Mouse (Mus musculus): Measurements from ENCODE around the gene Foxp1. TPM values are rescaled to one million over a fixed set of nuclear protein-coding genes. Genes with fewer than 3 reads are reported as not detected.

Foxp1 gene
- polyA plus RNA-seq, 1 experiment = 17.7 TPM

DNA sequence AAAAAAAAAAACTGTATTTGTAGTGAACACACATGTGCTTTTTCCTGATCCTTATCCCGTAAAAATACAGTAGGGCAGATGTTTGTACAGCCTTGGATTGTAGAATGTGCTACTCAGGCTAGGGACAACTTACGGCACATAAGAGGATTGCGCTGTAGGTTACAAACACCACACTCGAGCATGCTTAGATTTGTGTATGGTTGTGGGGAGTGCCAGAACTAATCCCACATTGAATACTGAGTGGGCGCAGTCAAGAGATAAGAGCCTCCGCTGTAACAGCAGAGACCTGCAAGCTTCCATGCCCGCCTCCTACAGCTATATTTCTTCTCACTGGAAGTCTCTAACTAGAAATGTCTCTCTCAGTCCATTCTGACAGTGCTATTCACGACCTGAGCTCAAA, 286.9 kb downstream of the Foxp1 start:
- no peak overlapping the region for H3K4me2 ChIP-seq (ENCODE audit: low read depth)
- TF ChIP-seq CEBPB (IDR thresholded peaks at IDR 0.05; ENCODE audit: insufficient read depth, poor library complexity, severe bottlenecking) = no peak

DNA sequence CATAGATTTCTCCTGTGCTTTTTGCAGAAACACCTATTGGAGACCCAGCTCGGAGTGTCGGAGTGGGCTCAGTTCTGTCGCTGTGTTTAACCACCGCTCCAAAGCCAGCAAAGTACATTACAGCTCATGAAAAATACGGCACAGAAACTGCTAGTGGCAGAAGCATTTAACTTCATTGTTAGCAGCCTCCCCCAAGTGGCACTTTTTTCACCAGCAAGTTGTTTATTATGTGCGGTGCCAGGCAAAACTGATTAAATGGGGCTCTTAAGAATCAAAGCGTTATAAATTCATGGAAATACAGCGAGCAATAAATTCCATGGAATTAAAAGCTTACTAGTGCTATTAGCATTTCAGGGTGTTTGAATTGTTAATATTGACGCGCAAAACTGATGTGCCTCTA, 289.1 kb downstream of the Foxp1 start:
- no peaks in the 10 kb centered on the region for H3K27me3 ChIP-seq (ENCODE audit: control insufficient read depth, insufficient read depth, insufficient read length)
- H3K79me2 ChIP-seq (ENCODE audit: control insufficient read depth, insufficient read depth) = no peaks in the 10 kb centered on the region
- H3K4me2 ChIP-seq (ENCODE audit: low read depth) = no peak overlapping the region
- no peak overlapping the region for H3ac ChIP-seq (ENCODE audit: control insufficient read depth, insufficient read length)
- no peak overlapping the region for H3K4me3 ChIP-seq
- H3K36me3 ChIP-seq (ENCODE audit: control insufficient read depth, insufficient read depth) = no peaks in the 10 kb centered on the region
- TF ChIP-seq TCF3 (IDR thresholded peaks at IDR 0.05; ENCODE audit: insufficient read length, low read depth) (no peak), MYOD1 (IDR thresholded peaks at IDR 0.05; ENCODE audit: control insufficient read depth in 1 of 3, insufficient read length in 2 of 3, low read depth in 2 of 3) (no peak), POLR2AphosphoS2 (IDR thresholded peaks at IDR 0.05; ENCODE audit: insufficient read length, low read depth) (no peak), MAX (IDR thresholded peaks at IDR 0.05; ENCODE audit: low read depth) (no peak), SRF (IDR thresholded peaks at IDR 0.05; ENCODE audit: control insufficient read depth, insufficient read length, low read depth) (no peak), POLR2A (IDR thresholded peaks at IDR 0.05; ENCODE audit: insufficient read length, low read depth) (no peak), E2F4 (IDR thresholded peaks at IDR 0.05; ENCODE audit: insufficient read depth) (no peak), USF1 (IDR thresholded peaks at IDR 0.05; ENCODE audit: low read depth) (no peak), REST (IDR thresholded peaks at IDR 0.05; ENCODE audit: insufficient read depth, insufficient read length) (no peak), CEBPB (IDR thresholded peaks at IDR 0.05; ENCODE audit: insufficient read depth, poor library complexity, severe bottlenecking) (no peak), TCF12 (IDR thresholded peaks at IDR 0.05; ENCODE audit: insufficient read depth, poor library complexity, severe bottlenecking) (no peak), MYOG (IDR thresholded peaks at IDR 0.05; ENCODE audit: control insufficient read depth in 1 of 3, insufficient read depth in 1 of 3, insufficient read length in 2 of 3, low read depth in 2 of 3) (no peak)

More for the DNA sequence above, 286.9 kb downstream of the Foxp1 start:
- Histone ChIP-seq H3K79me2 (ENCODE audit: control insufficient read depth, insufficient read depth) (no peaks in the 10 kb centered on the region), H3K36me3 (ENCODE audit: control insufficient read depth, insufficient read depth) (no peaks in the 10 kb centered on the region), H3K27me3 (ENCODE audit: control insufficient read depth, insufficient read depth, insufficient read length) (no peaks in the 10 kb centered on the region), H3K4me3 (no peak overlapping the region), H3ac (ENCODE audit: control insufficient read depth, insufficient read length) (no peak overlapping the region)

DNA sequence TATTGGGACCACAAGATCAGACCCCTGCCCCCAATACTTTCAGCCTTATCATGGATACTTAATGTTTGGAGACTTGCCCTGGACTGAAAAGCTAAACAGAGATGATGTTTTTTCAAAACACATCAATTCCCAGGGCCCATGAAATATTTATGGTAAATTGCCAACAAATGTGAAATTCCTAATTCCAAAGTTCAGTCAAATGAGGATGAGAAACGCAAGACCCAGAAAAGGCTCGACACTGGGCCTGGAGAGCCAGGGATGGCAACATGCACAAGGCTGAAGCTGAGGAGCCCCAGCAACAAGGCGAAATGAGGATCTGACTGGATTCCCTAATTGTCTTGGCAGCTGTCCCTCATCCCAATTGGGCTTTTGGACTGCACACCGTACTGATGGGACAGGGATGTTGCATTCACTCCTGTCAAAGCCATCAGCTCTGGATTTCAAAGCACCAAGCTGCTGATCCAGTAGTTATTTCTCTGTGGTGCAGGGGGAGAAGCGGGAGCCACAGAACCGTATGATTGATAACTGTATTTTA, 294.1 kb downstream of the Foxp1 start:
- H3K36me3 ChIP-seq (ENCODE audit: control insufficient read depth, insufficient read depth) = no peaks in the 10 kb centered on the region
- no peak overlapping the region for H3K4me3 ChIP-seq
- no peak overlapping the region for H3K4me2 ChIP-seq (ENCODE audit: low read depth)
- H3ac ChIP-seq (ENCODE audit: control insufficient read depth, insufficient read length) = no peak overlapping the region
- H3K27me3 ChIP-seq (ENCODE audit: control insufficient read depth, insufficient read depth, insufficient read length) = no peaks in the 10 kb centered on the region
- H3K79me2 ChIP-seq (ENCODE audit: control insufficient read depth, insufficient read depth) = no peaks in the 10 kb centered on the region
- TF ChIP-seq POLR2A (IDR thresholded peaks at IDR 0.05; ENCODE audit: insufficient read length, low read depth) = no peak
- no peak for TF ChIP-seq REST (IDR thresholded peaks at IDR 0.05; ENCODE audit: insufficient read depth, insufficient read length)
- no peak for TF ChIP-seq CEBPB (IDR thresholded peaks at IDR 0.05; ENCODE audit: insufficient read depth, poor library complexity, severe bottlenecking)
- no peak for TF ChIP-seq E2F4 (IDR thresholded peaks at IDR 0.05; ENCODE audit: insufficient read depth)
- no peak for TF ChIP-seq POLR2AphosphoS2 (IDR thresholded peaks at IDR 0.05; ENCODE audit: insufficient read length, low read depth)
- TF ChIP-seq TCF12 (IDR thresholded peaks at IDR 0.05; ENCODE audit: insufficient read depth, poor library complexity, severe bottlenecking) = no peak
- no peak for TF ChIP-seq MAX (IDR thresholded peaks at IDR 0.05; ENCODE audit: low read depth)
- no peak for TF ChIP-seq TCF3 (IDR thresholded peaks at IDR 0.05; ENCODE audit: insufficient read length, low read depth)
- no peak for TF ChIP-seq SRF (IDR thresholded peaks at IDR 0.05; ENCODE audit: control insufficient read depth, insufficient read length, low read depth)
- no peak for TF ChIP-seq MYOG (IDR thresholded peaks at IDR 0.05; ENCODE audit: control insufficient read depth in 1 of 3, insufficient read depth in 1 of 3, insufficient read length in 2 of 3, low read depth in 2 of 3)
- TF ChIP-seq MYOD1 (IDR thresholded peaks at IDR 0.05; ENCODE audit: control insufficient read depth in 1 of 3, insufficient read length in 2 of 3, low read depth in 2 of 3) = no peak
- TF ChIP-seq USF1 (IDR thresholded peaks at IDR 0.05; ENCODE audit: low read depth) = no peak

DNA sequence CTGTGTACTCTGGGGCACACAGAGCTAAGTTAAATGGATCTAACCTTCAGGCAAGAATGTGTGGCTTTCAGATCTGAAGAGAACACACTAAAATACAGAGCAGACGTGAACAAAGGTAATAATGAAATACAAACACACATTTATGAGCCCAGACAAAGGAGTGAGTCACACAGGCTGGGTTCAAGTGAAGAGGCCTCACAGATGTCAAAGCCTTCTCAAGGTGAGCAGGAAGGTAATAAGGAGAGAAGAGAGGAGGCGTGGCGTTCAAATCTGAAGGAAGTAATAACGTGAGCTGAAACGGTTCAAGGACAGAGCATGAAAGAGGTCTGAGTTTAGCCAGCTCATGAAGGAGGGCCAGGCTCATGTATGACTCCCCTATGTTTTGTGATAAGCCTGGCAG, 301.4 kb downstream of the Foxp1 start:
- no peaks in the 10 kb centered on the region for H3K79me2 ChIP-seq (ENCODE audit: control insufficient read depth, insufficient read depth)
- H3K4me2 ChIP-seq (ENCODE audit: low read depth) = no peak overlapping the region
- H3K27me3 ChIP-seq (ENCODE audit: control insufficient read depth, insufficient read depth, insufficient read length) = no peaks in the 10 kb centered on the region
- no peak for TF ChIP-seq MYOG (IDR thresholded peaks at IDR 0.05; ENCODE audit: control insufficient read depth in 1 of 3, insufficient read depth in 1 of 3, insufficient read length in 2 of 3, low read depth in 2 of 3)
- TF ChIP-seq E2F4 (IDR thresholded peaks at IDR 0.05; ENCODE audit: insufficient read depth) = no peak
- TF ChIP-seq MAX (IDR thresholded peaks at IDR 0.05; ENCODE audit: low read depth) = no peak
- no peak for TF ChIP-seq MYOD1 (IDR thresholded peaks at IDR 0.05; ENCODE audit: control insufficient read depth in 1 of 3, insufficient read length in 2 of 3, low read depth in 2 of 3)
- TF ChIP-seq POLR2A (IDR thresholded peaks at IDR 0.05; ENCODE audit: insufficient read length, low read depth) = no peak
- TF ChIP-seq CEBPB (IDR thresholded peaks at IDR 0.05; ENCODE audit: insufficient read depth, poor library complexity, severe bottlenecking) = no peak
- TF ChIP-seq REST (IDR thresholded peaks at IDR 0.05; ENCODE audit: insufficient read depth, insufficient read length) = no peak
- H3ac ChIP-seq (ENCODE audit: control insufficient read depth, insufficient read length) = no peak overlapping the region
- H3K4me3 ChIP-seq = no peak overlapping the region
- no peaks in the 10 kb centered on the region for H3K36me3 ChIP-seq (ENCODE audit: control insufficient read depth, insufficient read depth)

DNA sequence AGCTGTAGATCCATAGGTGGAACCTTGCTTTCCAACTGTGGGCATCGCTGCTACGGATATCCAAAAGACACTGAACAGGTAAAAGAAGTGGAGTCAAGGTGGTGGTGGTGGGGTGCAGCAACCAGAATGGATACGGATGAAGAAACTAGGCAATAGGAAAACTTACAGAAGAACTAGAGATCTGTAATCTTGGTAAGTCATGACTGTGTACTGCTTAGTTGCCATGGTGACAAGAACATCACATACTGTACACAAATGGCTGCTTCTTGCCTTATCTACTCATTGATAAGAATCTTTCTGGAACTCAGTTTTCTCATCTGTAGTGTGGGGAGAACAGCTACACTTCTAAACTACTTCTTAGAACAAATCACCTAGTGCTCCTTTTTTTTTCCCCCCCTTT, 302.0 kb downstream of the Foxp1 start:
- Histone ChIP-seq H3K4me3 (no peak overlapping the region), H3K79me2 (ENCODE audit: control insufficient read depth, insufficient read depth) (no peaks in the 10 kb centered on the region), H3K4me2 (ENCODE audit: low read depth) (no peak overlapping the region), H3K27me3 (ENCODE audit: control insufficient read depth, insufficient read depth, insufficient read length) (no peaks in the 10 kb centered on the region), H3ac (ENCODE audit: control insufficient read depth, insufficient read length) (no peak overlapping the region), H3K36me3 (ENCODE audit: control insufficient read depth, insufficient read depth) (no peaks in the 10 kb centered on the region)
- no peak for TF ChIP-seq TCF3 (IDR thresholded peaks at IDR 0.05; ENCODE audit: insufficient read length, low read depth)
- TF ChIP-seq TCF12 (IDR thresholded peaks at IDR 0.05; ENCODE audit: insufficient read depth, poor library complexity, severe bottlenecking) = no peak
- TF ChIP-seq POLR2AphosphoS2 (IDR thresholded peaks at IDR 0.05; ENCODE audit: insufficient read length, low read depth) = no peak
- no peak for TF ChIP-seq CEBPB (IDR thresholded peaks at IDR 0.05; ENCODE audit: insufficient read depth, poor library complexity, severe bottlenecking)
- no peak for TF ChIP-seq MYOG (IDR thresholded peaks at IDR 0.05; ENCODE audit: control insufficient read depth in 1 of 3, insufficient read depth in 1 of 3, insufficient read length in 2 of 3, low read depth in 2 of 3)
- TF ChIP-seq REST (IDR thresholded peaks at IDR 0.05; ENCODE audit: insufficient read depth, insufficient read length) = no peak
- TF ChIP-seq MAX (IDR thresholded peaks at IDR 0.05; ENCODE audit: low read depth) = no peak
- TF ChIP-seq SRF (IDR thresholded peaks at IDR 0.05; ENCODE audit: control insufficient read depth, insufficient read length, low read depth) = no peak
- no peak for TF ChIP-seq E2F4 (IDR thresholded peaks at IDR 0.05; ENCODE audit: insufficient read depth)
- no peak for TF ChIP-seq USF1 (IDR thresholded peaks at IDR 0.05; ENCODE audit: low read depth)
- no peak for TF ChIP-seq POLR2A (IDR thresholded peaks at IDR 0.05; ENCODE audit: insufficient read length, low read depth)
